Mouse (Mus musculus): ENCODE results near the gene Defb15.
"Not testable (repeated sequence)": the region's sequence is repeated elsewhere in the genome, so short reads cannot be mapped to it uniquely, and the experiment has no call there.

Gene Defb15

DNA sequence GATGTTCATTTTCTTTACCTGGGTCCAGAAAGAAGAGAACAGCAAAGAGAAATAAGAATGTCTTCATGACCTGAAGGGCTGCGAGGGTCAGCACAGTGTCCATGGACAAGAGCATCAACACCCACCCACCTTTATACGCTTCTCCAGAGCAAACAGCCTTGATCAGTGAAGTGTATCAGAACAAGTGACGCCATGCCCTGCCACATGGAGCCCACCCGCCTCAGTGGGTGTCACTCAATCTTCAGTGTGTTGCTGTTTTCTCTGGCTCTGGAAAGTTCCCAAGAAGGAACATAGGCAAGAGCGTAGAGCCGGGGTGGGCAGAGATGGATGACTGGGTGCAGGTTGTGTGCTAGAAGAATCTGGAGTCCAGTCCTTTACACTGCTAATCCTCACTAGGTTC, at the start of gene Defb15:
TSS of gene Defb15 (minus strand) at position 101 of the 400 bp plus-strand sequence.
- no peak for DNase-seq

DNA sequence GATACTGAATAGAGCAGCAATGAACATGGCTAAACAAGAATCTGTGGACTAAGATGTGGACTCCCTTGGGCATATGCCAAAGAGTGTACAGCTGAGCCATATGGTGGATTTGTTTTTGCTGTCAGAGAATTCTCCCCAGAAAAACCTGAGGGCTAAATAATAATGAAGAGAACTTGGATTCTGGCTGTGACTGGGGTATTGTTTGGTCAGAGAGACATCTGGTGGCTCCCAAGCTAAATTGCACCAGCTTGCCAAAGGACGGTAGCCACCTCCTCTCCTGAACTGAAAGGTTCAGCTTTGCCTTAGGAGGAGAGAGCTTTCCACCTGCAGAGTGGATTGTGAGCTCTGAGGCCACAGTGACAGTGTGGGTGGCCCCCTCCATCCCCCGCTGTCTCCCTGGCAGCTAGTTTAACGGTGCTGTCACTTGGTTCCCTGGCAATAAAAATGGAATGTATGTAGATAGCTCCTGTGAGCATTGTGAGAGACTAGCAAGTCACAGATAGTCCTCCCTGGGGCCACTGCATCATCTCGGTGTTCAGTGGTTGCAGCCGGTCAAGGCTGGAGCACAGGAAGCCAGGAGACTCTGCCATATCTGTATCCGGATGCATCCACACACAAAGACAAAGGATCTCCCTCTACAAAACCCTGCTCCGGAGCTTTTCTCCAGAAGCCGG, 49.3 kb upstream of the Defb15 start:
- no peak for DNase-seq

DNA sequence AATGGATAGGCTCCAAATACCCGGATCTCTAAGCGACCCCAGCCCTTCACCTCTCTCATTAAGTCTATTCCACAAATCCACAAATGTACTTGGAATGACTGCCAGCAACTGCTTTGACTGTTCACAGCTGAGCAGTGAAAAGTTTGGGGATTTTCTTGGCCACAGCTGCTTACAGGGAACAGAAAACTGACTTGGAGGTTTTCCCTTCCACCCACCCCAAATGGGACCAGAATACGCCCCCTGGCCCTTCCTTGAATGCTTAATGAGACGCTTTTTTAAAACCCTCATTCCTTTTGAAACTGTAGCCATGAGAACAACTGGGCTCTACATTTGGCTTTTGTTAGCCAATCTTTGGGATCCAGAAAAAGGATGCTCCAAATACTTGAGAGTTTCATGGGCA, 45.7 kb upstream of the Defb15 start:
- no peak for DNase-seq

DNA sequence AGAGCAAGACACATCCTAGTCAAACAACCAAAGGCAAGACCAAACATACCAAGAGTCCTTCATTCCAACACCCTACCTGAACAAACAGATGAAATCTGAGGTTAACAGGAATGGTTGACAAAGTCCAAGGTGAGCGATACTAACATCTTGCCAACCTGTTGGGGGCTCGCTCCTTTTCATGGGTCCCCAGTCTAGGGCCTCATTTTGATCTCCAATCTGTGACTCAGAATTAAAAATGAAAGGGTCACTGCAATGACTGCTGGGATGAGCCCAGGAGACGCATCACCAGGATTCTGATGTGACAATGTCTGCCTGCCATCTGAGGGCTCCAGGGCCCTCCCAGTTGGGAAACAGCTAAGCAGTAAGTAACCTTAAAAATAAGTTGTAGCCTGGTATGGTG, 37.0 kb upstream of the Defb15 start, which contains the start of gene Ccdc70:
TSS of gene Ccdc70 (plus strand) at position 301 of the 400 bp plus-strand sequence.
- no peak for DNase-seq

DNA sequence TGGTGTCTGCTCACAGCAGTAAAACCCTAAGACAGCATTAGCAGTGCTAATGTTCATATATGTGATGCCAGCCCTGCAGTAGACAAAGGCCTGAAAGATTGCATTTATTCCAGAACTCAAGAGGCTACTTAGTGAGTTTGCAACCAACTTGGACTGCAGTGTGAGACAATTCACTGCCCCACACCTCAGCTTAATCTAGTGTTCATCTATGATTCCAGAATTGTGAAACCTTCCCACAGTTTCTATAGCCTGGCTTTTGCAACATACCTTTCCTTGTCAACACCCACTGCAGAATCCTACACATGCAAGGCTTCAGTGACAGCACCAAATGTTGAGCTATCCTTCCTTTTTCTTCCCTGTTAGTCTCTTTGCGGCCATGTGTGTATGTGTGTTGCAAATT, 34.1 kb upstream of the Defb15 start:
- DNase-seq: no peak

DNA sequence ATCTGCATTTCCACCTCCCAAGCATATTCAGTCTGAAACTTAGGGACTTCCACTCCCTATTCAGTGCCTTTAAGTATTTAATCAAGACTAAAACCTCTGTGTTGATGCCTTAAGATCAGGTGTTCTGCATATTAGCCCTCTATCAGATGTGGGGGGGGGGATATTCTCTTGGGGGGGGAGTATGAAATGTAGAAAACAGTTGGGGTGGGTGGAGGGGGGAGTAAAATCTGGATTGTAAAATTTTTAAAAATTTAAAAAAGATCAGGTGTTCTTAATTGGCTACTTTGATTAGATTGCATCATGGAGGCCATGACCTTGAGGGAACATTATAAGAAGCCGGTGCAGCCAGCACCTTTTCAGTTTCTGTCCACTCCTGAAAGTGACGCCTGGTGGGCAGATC, 25.9 kb upstream of the Defb15 start, which contains the start of gene Fam90a1a:
TSS of gene Fam90a1a (plus strand) at position 301 of the 400 bp plus-strand sequence.
- no peak for DNase-seq

DNA sequence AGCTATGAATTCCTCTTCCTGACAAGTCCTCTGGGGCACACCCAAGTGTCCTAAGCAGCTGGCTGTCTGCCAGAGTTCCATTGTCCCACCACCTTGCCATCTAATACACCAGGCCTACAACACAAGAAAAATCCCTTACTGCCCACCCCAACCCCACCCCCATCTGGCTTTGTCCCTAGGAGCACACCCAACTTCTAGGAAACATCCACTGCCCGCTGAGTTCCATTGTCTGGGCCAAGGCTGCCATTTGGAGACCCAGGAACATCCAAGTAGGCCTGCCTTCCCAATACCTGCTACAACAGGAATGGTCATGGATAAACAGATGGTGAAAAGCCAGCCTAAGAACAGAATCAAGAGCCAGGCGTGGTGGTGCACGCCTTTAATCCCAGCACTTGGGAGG, 23.8 kb upstream of the Defb15 start:
- DNase-seq: no peak

DNA sequence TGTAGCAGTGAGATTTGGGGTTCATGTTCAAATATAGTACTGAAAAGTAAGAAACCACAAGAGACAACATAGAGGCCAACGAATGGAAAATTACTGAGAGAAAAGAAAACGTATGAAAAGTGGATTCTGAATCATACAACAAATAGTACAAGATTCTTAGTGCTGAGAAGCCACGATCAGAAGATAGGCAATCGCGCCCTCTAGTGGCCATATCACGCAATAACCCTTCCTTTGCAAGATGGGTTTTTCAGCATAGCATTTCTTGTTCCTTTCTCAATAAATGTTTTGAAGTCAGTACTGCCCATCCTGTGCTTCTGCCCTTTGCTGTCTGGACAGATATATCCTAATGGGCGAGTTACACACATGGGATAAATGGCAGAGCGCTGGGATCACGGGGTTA, 22.8 kb upstream of the Defb15 start:
- DNase-seq: peak; percentile 32

DNA sequence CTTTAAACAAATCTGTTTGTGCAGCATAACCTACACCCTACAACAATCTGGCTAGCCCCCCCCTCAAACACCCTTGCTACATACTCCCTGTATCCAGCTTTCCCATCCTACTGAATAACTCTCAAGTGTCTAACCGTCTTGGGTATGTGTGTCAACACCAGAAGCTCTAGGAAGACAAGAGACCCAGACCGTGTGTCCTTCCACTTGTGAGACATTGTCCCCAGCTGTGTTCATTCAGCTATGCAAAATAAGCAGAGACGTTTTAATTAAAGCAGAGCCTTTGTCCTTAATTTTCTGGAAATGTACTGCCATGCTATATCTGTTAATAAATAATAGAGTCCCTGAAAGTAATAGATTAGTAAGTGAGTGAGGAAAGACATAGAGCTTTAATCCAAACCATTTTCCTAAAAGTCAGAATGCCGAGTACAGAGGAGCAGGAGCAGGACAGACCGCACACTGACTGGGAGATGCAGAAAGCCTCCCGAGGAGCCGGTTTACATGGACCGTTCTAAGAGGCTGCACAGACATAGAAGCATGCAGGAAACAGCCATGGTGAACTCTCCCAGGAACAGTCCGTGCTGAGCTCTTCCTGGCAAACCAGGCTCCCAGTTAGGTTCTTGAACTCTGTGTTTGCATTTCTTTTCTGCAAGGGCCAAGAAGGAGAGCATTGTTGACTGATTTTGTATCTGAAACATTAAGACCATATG, 15.0 kb upstream of the Defb15 start:
- DNase-seq: no peak

DNA sequence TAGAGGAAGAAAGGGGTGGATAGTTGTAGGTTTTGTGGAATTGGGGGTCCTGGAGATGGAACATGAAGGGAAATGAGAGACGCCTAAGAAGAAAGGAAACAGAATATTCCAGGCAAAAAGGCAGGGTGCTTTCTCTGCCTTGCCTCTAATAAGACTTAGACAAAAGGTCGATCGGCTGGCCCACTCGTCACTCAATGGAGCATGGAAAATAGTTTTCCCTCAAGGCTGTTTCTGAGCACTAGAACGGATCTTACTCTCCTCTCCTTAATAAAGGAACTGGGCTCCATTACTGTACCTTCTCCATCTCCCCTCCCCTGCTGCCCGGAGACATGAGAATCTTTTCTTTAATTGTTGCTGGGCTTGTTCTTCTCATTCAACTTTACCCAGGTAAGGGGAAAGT, 14.0 kb upstream of the Defb15 start, which contains the start of gene Defb13:
TSS of gene Defb13 (plus strand) at position 301 of the 400 bp plus-strand sequence.
- DNase-seq: no peak

DNA sequence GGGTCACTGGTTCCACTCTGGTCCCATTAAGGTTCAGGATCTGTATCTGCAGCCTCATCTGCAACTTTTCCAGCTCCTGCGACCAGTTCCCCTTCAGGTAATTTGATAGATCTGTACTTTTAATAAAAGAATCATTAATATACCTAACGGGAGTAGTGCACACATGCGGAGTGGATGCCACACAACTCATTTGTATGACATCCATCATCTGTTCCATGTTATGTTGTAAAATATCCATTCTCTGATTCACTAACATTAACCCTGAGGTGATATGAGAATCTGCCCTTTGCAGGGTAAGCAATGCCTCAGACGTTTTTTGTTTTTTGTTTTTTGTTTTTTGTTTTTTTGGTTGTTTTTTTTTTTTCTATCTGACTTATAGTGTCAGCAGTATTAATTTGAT, 5.5 kb upstream of the Defb15 start, which contains the start of gene Defb35:
TSS of gene Defb35 (plus strand) at position 301 of the 400 bp plus-strand sequence.
- DNase-seq: not testable (repeated sequence)

DNA sequence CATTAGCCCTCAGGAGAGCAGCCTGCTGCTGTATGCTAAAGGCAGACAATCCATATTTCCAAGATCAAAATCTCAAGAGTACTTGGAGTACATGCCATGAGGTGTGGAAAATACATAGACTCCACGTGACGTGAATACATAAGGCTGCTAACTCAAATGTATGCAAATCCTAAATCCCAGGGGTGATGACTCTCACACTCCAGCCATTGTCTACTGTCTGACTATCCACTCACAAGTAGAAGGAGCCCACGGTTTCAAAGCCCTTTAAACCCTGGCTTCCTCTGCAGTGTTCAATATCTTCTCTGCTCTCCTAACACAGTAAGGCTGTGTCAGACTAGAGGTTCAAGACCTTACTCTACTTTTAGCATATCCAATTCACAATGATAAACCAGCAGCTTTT, 1.8 kb downstream of the Defb15 start:
- DNase-seq: not testable (repeated sequence)

DNA sequence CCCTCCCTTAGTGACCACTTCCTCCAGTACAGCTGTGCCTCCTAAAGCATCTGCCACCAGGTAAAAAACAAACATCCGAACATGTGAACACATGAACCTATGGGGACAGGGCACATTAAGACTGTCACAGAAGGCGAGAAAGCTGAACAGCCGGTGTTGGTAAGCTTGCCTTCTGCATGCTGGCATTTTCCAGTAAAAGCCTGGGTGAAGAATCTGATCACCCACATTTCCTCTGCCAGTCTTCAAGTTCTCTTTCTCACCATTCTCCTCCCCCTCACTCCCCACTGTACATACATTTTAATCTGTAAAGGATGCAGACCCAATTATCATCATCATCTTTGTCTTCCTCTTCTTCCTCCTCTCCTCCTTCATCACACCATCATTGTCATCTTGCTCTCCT, 16.9 kb downstream of the Defb15 start:
- DNase-seq: no peak

DNA sequence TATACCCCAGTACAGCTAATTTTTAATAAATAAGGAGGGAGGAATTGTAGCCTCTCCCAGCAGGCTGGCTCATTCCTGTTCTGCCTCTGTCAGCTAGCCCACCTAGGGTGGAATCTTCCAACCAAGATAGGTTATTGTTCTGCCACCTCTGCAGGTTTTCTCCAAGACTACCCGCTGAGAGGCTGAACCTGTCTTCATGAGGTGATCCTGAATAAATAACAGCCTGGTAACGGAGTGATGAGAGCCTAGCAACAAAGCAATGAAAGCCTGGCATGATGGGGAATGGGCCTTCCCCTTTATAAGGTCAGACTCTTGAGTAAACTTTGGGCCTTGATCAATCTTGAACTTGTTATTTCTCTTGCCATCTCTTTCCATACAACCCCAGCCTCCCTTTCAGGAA, 20.0 kb downstream of the Defb15 start:
- no peak for DNase-seq

DNA sequence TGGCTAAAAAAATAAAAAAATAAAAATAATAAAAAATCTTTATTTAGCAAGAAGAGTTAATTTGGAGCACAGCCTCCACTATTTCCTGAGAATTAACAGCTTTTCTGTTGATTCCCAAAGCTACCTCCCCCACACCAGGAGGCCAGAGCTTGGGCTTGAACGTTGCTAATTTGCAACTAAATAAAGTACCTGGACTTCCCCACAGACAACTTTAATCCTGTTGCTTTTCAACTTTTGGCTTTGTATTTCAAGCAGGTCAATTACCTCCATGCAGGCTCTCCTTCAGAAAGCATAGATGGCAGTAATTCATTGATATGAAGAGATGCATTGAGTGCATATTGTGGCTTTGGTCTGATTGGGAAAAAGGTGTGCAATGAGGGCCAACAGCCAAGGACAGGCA, 20.6 kb downstream of the Defb15 start:
- no peak for DNase-seq

DNA sequence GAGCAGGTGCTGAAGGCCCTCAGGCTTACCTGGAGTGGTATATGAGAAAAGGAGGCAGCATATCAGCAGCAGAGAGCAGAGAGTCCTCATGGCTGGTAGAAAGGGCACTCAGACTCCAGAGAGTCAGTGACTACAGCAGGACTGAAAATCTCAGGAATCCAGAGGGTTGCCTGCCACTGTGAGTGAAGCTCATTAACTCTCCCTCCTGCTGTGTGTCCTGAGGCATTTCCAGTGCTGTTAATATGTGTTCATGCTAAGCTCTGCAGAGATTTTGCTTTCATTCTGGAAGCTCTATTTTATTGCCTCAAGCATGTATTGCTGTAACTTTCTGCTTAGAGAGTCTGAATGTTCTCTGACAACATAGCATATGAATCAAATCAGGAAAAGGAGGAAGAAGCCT, 26.2 kb downstream of the Defb15 start, which contains the start of gene Defb11:
TSS of gene Defb11 (minus strand) at position 123 of the 400 bp plus-strand sequence.
- not testable (repeated sequence) for DNase-seq

DNA sequence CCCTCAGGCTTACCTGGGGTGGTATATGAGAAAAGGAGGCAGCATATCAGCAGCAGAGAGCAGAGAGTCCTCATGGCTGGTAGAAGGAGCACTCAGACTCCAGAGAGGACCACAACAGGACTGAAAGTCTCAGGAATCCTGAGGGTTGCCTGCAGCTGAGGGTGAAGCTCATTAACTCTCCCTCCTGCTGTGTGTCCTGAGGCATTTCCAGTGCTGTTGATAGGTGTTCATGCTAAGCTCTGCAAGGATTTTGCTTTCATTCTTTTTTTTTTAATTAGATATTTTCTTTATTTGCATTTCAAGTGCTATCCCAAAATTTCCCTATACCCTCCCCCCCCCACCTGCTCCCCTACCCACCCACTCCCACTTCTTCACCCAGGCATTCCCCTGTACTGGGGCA, 47.2 kb downstream of the Defb15 start, which contains the start of gene Defb9:
TSS of gene Defb9 (minus strand) at position 101 of the 400 bp plus-strand sequence.
- DNase-seq: not testable (repeated sequence)
